Mouse (Mus musculus) myocyte (in vitro differentiated cells): ENCODE measurements around the gene Sbf2. TPM values are rescaled to one million over a fixed set of nuclear protein-coding genes. Genes with fewer than 3 reads are reported as not detected.
A peak's percentile ranks its signal among the peaks of the same experiment; 100 is the strongest.

Source experiments
- H3K27me3 ChIP-seq: one replicate; pipeline ENCODE4 v1.6.1; 2011; ENCODE audit not compliant: control insufficient read depth, insufficient read depth, insufficient read length
- H3K36me3 ChIP-seq: one replicate; pipeline ENCODE4 v1.6.1; 2011; ENCODE audit not compliant: control insufficient read depth, insufficient read depth
- H3K4me2 ChIP-seq: one replicate; pipeline ENCODE4 v1.6.1; 2011; ENCODE audit warnings: low read depth, control low read depth
- H3K4me3 ChIP-seq: one replicate; pipeline ENCODE4 v1.5.1; 2011; ENCODE audit warnings: mild to moderate bottlenecking, control low read depth, moderate library complexity
- H3K79me2 ChIP-seq: one replicate; pipeline ENCODE4 v1.6.1; 2011; ENCODE audit not compliant: control insufficient read depth, insufficient read depth
- H3ac ChIP-seq: one replicate; pipeline ENCODE4 v1.6.1; 2011; ENCODE audit not compliant: control insufficient read depth, insufficient read length
- CEBPB ChIP-seq: IDR thresholded peaks from 2 replicates; pipeline ENCODE4 v1.6.1; 2011; ENCODE audit warnings: mild to moderate bottlenecking, moderate library complexity; ENCODE audit not compliant: poor library complexity, insufficient read depth, severe bottlenecking
- E2F4 ChIP-seq: IDR thresholded peaks from one replicate; pipeline ENCODE4 v1.6.1; 2011; ENCODE audit warnings: mild to moderate bottlenecking, control low read depth, moderate library complexity; ENCODE audit not compliant: insufficient read depth
- MAX ChIP-seq: IDR thresholded peaks from one replicate; pipeline ENCODE4 v1.6.1; 2011; ENCODE audit warnings: low read depth, mild to moderate bottlenecking, control low read depth
- MYOD1 ChIP-seq, 3 experiments: IDR thresholded peaks; one replicate each; pipeline ENCODE4 v1.6.1; 2011; ENCODE audit warnings: control low read depth in 2 of 3, low read depth in 2 of 3, mild to moderate bottlenecking in 2 of 3, moderate library complexity in 1 of 3; ENCODE audit not compliant: insufficient read length in 2 of 3, control insufficient read depth in 1 of 3
- MYOG ChIP-seq, 3 experiments: IDR thresholded peaks; one replicate each; pipeline ENCODE4 v1.6.1; 2011; ENCODE audit warnings: control low read depth in 2 of 3, low read depth in 2 of 3, mild to moderate bottlenecking in 2 of 3; ENCODE audit not compliant: insufficient read length in 2 of 3, control insufficient read depth in 1 of 3, insufficient read depth in 1 of 3
- POLR2A ChIP-seq: IDR thresholded peaks from one replicate; pipeline ENCODE4 v1.6.1; 2011; ENCODE audit warnings: low read depth, mild to moderate bottlenecking, control low read depth, moderate library complexity; ENCODE audit not compliant: insufficient read length
- POLR2AphosphoS2 ChIP-seq: IDR thresholded peaks from one replicate; pipeline ENCODE4 v1.6.1; 2011; ENCODE audit warnings: low read depth, control low read depth; ENCODE audit not compliant: insufficient read length
- REST ChIP-seq: IDR thresholded peaks from one replicate; pipeline ENCODE4 v1.6.1; 2011; ENCODE audit warnings: mild to moderate bottlenecking, control low read depth, moderate library complexity; ENCODE audit not compliant: insufficient read depth, insufficient read length
- SRF ChIP-seq: IDR thresholded peaks from one replicate; pipeline ENCODE4 v1.6.1; 2011; ENCODE audit warnings: low read depth; ENCODE audit not compliant: control insufficient read depth, insufficient read length
- TCF12 ChIP-seq: IDR thresholded peaks from one replicate; pipeline ENCODE4 v1.6.1; 2011; ENCODE audit warnings: mild to moderate bottlenecking, control low read depth; ENCODE audit not compliant: poor library complexity, insufficient read depth, severe bottlenecking
- TCF3 ChIP-seq: IDR thresholded peaks from one replicate; pipeline ENCODE4 v1.6.1; 2011; ENCODE audit warnings: low read depth, control low read depth; ENCODE audit not compliant: insufficient read length
- USF1 ChIP-seq: IDR thresholded peaks from one replicate; pipeline ENCODE4 v1.6.1; 2011; ENCODE audit warnings: low read depth, mild to moderate bottlenecking, control low read depth, moderate library complexity
- polyA plus RNA-seq: library from polyadenylated mRNA; unstranded; fragments of >200 nt; fragmentation: generic; extraction: Trizol; gene quantifications from one replicate; pipeline ENCODE4 v1.2.1, GENCODE M21; 2012; ENCODE audit warnings: missing spikeins

The Sbf2 gene
- polyA plus RNA-seq, 1 experiment, result 11.3 TPM

- Histone ChIP-seq H3K4me2 (no peak overlapping the region), H3K27me3 (no peaks in the 10 kb centered on the region), H3K4me3 (no peak overlapping the region), H3K36me3 (no peaks in the 10 kb centered on the region), H3K79me2 (no peaks in the 10 kb centered on the region), H3ac (no peak overlapping the region)
- TF ChIP-seq POLR2A (no peak), MAX (no peak), SRF (no peak), CEBPB (no peak), E2F4 (no peak), REST (no peak), TCF3 (no peak), MYOG (IDR thresholded peaks at IDR 0.05; ENCODE audit: control insufficient read depth in 1 of 3, insufficient read depth in 1 of 3, insufficient read length in 2 of 3, low read depth in 2 of 3) (no peak), USF1 (no peak)
These were observed 11.7 kb upstream of the Sbf2 start for GRCm38 (mm10) chr7:110626186-110627098.

- Histone ChIP-seq H3K79me2 (no peaks in the 10 kb centered on the region), H3K4me3 (no peak overlapping the region), H3K4me2 (no peak overlapping the region), H3K27me3 (no peaks in the 10 kb centered on the region), H3ac (no peak overlapping the region), H3K36me3 (no peaks in the 10 kb centered on the region)
- TF ChIP-seq MAX, result no peak
- TF ChIP-seq TCF3, result no peak
- no peak for TF ChIP-seq E2F4
- no peak for TF ChIP-seq CEBPB
- TF ChIP-seq MYOD1 (IDR thresholded peaks at IDR 0.05; ENCODE audit: control insufficient read depth in 1 of 3, insufficient read length in 2 of 3, low read depth in 2 of 3), result no peak
These were observed 10.8 kb upstream of the Sbf2 start for GRCm38 (mm10) chr7:110625489-110625888.

GRCm38 (mm10) chr7:110624961-110625360 is 10.2 kb upstream of the Sbf2 start:
- Histone ChIP-seq H3K4me3 (no peak overlapping the region), H3K27me3 (no peaks in the 10 kb centered on the region), H3ac (no peak overlapping the region), H3K4me2 (peak overlapping the region; percentile 25), H3K36me3 (no peaks in the 10 kb centered on the region), H3K79me2 (no peaks in the 10 kb centered on the region)
- TF ChIP-seq MYOG (IDR thresholded peaks at IDR 0.05; ENCODE audit: control insufficient read depth in 1 of 3, insufficient read depth in 1 of 3, insufficient read length in 2 of 3, low read depth in 2 of 3) (no peak), CEBPB (0 out of 2 replicates have a peak, but pooled peaks have one; percentile 29)

- Histone ChIP-seq H3K79me2 (no peaks in the 10 kb centered on the region), H3K27me3 (no peaks in the 10 kb centered on the region), H3ac (no peak overlapping the region), H3K4me3 (no peak overlapping the region), H3K4me2 (peak overlapping the region; percentile 24), H3K36me3 (no peaks in the 10 kb centered on the region)
- no peak for TF ChIP-seq TCF3
- no peak for TF ChIP-seq POLR2AphosphoS2
- TF ChIP-seq CEBPB, result no peak
- TF ChIP-seq POLR2A, result no peak
- TF ChIP-seq MYOD1 (IDR thresholded peaks at IDR 0.05; ENCODE audit: control insufficient read depth in 1 of 3, insufficient read length in 2 of 3, low read depth in 2 of 3), result no peak
- no peak for TF ChIP-seq E2F4
- TF ChIP-seq MYOG (IDR thresholded peaks at IDR 0.05; ENCODE audit: control insufficient read depth in 1 of 3, insufficient read depth in 1 of 3, insufficient read length in 2 of 3, low read depth in 2 of 3), result no peak
- TF ChIP-seq SRF, result no peak
- no peak for TF ChIP-seq REST
- TF ChIP-seq MAX, result no peak
- no peak for TF ChIP-seq TCF12
- no peak for TF ChIP-seq USF1
These were observed 9.3 kb upstream of the Sbf2 start for GRCm38 (mm10) chr7:110624067-110624466.

GRCm38 (mm10) chr7:110619086-110619611 is 4.4 kb upstream of the Sbf2 start:
- no peaks in the 10 kb centered on the region for H3K27me3 ChIP-seq
- no peak overlapping the region for H3ac ChIP-seq
- H3K4me2 ChIP-seq, result peak overlapping the region; percentile 89
- H3K4me3 ChIP-seq, result no peak overlapping the region
- H3K79me2 ChIP-seq, result no peaks in the 10 kb centered on the region
- H3K36me3 ChIP-seq, result no peaks in the 10 kb centered on the region
- TF ChIP-seq CEBPB, result no peak
- TF ChIP-seq TCF3, result no peak
- TF ChIP-seq POLR2AphosphoS2, result no peak
- TF ChIP-seq MAX, result no peak
- peak in 2 of 3 experiments; percentile 80 to 85 for TF ChIP-seq MYOD1 (IDR thresholded peaks at IDR 0.05; ENCODE audit: control insufficient read depth in 1 of 3, insufficient read length in 2 of 3, low read depth in 2 of 3)
- peak in 2 of 3 experiments; percentile 64 to 87 for TF ChIP-seq MYOG (IDR thresholded peaks at IDR 0.05; ENCODE audit: control insufficient read depth in 1 of 3, insufficient read depth in 1 of 3, insufficient read length in 2 of 3, low read depth in 2 of 3)
- no peak for TF ChIP-seq TCF12
- no peak for TF ChIP-seq REST
- no peak for TF ChIP-seq E2F4
- TF ChIP-seq SRF, result no peak
- TF ChIP-seq USF1, result no peak
- no peak for TF ChIP-seq POLR2A
